Mouse (Mus musculus) frontal cortex, postnatal 25 days (tissue): Measurements from ENCODE around the gene Egflam.

Experiments used
- DNase-seq, 2 experiments: peaks; one replicate each; pipeline ENCODE4 v3.0.0; 2022; ENCODE audit warnings: low spot score in 2 of 2

Egflam gene

GRCm38 (mm10) chr15:7292854-7293253 lies 105.3 kb downstream of the Egflam start:
- no peak for DNase-seq

DNA sequence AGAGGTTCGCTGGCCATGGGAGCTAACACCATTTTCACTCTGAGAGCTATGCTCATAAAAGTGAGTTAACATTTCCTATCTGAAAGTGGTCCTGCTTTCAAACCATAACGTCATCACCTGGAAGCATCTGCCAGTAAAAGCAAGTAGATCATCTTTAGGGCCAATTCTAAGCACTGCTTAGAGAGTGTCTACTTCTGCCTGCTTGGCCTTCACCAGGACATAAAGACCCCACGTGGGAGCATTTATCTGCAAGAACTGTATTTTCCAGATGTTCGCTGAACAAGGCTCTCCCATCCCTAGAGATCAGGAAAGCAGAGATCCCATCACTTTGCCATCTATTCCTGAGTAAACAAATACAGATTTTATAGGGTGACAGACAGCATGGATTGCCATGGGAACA lies 108.2 kb downstream of the Egflam start:
- no peak for DNase-seq

GRCm38 (mm10) chr15:7289516-7289915 lies 108.7 kb downstream of the Egflam start:
- DNase-seq = no peak

GRCm38 (mm10) chr15:7288841-7289424 lies 109.3 kb downstream of the Egflam start:
- DNase-seq = no peak

DNA sequence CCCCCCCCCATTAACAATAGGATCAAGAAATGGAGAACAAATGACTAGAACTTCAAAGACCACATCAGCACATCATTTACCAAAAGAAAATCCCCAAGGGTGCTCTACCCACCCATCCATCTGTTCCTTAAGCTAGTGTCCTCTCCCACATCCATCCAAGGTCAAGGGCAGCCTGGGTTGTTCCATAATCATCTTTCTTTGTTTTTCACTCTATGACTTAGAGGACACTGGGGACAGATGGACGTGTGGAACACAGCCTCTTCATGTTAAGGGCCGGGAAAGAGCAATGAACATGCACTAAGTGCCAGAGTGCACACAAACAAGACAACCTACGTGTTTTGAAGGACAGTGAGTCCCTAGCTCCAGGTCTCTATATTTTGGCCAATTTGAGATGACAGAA lies 110.3 kb downstream of the Egflam start:
- no peak for DNase-seq

GRCm38 (mm10) chr15:7281579-7281978 lies 116.6 kb downstream of the Egflam start:
- DNase-seq = no peak

GRCm38 (mm10) chr15:7263822-7264221 lies 134.4 kb downstream of the Egflam start:
- DNase-seq = peak; percentile 60 to 76

DNA sequence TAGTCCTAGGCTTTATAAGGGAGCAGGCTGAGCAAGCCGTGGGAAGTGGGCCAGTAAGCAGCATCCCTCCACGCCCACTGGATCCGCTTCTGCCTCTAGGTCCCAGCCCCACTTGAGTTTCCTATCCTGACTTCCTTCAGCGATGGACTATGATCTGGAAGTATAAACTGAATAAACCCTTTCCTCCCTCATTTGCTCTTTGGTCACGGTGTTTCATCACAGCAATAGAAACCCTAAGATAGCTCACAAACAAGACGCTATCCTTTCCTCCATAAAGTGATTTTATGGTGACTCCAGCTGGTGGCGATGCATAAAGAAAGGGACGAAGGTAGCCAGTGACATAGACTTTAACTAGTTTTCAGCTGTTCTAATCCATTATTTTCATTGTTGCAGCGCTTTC lies 134.9 kb downstream of the Egflam start:
- DNase-seq = no peak

DNA sequence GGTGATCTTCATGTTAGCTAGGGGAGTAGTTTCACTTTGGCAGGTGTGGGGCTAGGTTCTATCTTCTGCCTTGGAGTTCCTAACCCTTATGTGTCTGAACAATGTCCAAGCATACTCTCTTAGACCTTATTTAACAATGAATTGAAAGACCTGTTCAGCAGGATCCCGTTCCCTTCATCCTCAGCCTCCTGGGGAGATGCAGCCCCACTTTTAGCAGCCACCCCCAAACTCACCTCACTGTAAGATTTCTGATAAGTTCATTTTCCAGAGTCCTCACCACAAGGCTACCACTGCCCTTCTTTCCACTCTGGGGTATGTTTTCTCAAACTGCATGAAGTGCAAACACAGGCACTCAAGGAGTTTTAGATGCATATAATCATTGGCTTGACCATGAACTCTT lies 136.8 kb downstream of the Egflam start:
- no peak for DNase-seq

GRCm38 (mm10) chr15:7256577-7256976 lies 141.6 kb downstream of the Egflam start:
- DNase-seq = no peak

GRCm38 (mm10) chr15:7253326-7253725 lies 144.9 kb downstream of the Egflam start:
- DNase-seq = no peak

GRCm38 (mm10) chr15:7252106-7252636 lies 146.0 kb downstream of the Egflam start:
- DNase-seq = no peak

GRCm38 (mm10) chr15:7251042-7251441 lies 147.2 kb downstream of the Egflam start:
- DNase-seq = no peak

- no peak for DNase-seq
These were observed 149.0 kb downstream of the Egflam start for GRCm38 (mm10) chr15:7249216-7249615.

- DNase-seq = no peak
These were observed 150.9 kb downstream of the Egflam start for GRCm38 (mm10) chr15:7247321-7247720.

- DNase-seq = no peak
These were observed 155.9 kb downstream of the Egflam start for GRCm38 (mm10) chr15:7242161-7242850.

- no peak for DNase-seq
These were observed 157.2 kb downstream of the Egflam start for GRCm38 (mm10) chr15:7240950-7241349.

DNA sequence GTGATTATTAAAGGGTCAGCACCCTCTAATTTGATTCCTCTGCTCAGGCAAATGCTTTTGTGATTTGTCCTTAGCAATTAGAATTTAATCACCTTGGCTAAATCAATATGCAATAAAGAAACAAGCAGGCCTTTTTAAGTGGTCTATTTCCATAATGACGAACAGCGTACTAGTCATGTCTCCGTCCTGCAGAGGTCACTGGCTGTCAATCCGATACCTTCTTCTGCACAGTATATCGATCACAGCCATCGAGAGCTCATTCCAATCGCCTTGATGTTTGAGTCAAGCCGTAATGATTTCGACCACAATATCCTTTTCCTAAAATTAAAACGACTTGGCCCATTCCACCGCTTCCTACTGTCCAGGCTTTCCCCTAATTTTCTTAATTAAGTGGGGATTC lies 158.3 kb downstream of the Egflam start:
- no peak for DNase-seq

GRCm38 (mm10) chr15:7233393-7234090 lies 164.7 kb downstream of the Egflam start:
- no peak for DNase-seq

GRCm38 (mm10) chr15:7226225-7226624 lies 172.0 kb downstream of the Egflam start:
- DNase-seq = peak; percentile 43 to 69

- DNase-seq = no peak
These were observed 173.9 kb downstream of the Egflam start for GRCm38 (mm10) chr15:7224151-7224775.

- DNase-seq = no peak
These were observed 175.4 kb downstream of the Egflam start for GRCm38 (mm10) chr15:7222809-7223208.

GRCm38 (mm10) chr15:7217273-7217598 lies 181.0 kb downstream of the Egflam start:
- no peak for DNase-seq
